Mouse (Mus musculus) CH12.LX (cell line): ENCODE data around the gene Lrrc29. TPM values are rescaled to one million over a fixed set of nuclear protein-coding genes. Genes with fewer than 3 reads are reported as not detected.

Source experiments
- DNase-seq: peaks from one replicate; pipeline ENCODE4 v3.0.0-alpha.2; 2013; ENCODE audit errors: extremely low read depth
- H3K27ac ChIP-seq: 2 replicates; pipeline ENCODE4 v1.5.1; 2012; ENCODE audit warnings: low read depth, mild to moderate bottlenecking, control low read depth, moderate library complexity; ENCODE audit not compliant: insufficient read depth
- H3K27me3 ChIP-seq: replicated peaks from 2 replicates; pipeline ENCODE3; 2012; ENCODE audit warnings: inconsistent platforms
- H3K36me3 ChIP-seq, 2 experiments: replicated peaks in 1 of 2; 2 replicates each; pipeline versions ENCODE3 to v1.6.1; 2012; ENCODE audit warnings: inconsistent platforms in 1 of 2, low read length in 1 of 2, mild to moderate bottlenecking in 1 of 2, mixed read lengths in 1 of 2, moderate library complexity in 1 of 2; ENCODE audit not compliant: control insufficient read depth in 1 of 2, insufficient read depth in 1 of 2
- H3K4me1 ChIP-seq, 2 experiments: 2 replicates each; pipeline ENCODE4 v1.6.1; 2012; ENCODE audit warnings: inconsistent platforms in 1 of 2, moderate library complexity in 1 of 2; ENCODE audit not compliant: insufficient read depth in 2 of 2, control insufficient read depth in 1 of 2
- H3K4me2 ChIP-seq: 2 replicates; pipeline ENCODE4 v1.6.1; 2012; ENCODE audit warnings: low read depth, mild to moderate bottlenecking, control low read depth; ENCODE audit not compliant: poor library complexity, insufficient read depth, severe bottlenecking
- H3K4me3 ChIP-seq, 3 experiments: fragments of 150-350 bp in 1 of 3; sonication (generic) in 1 of 3; replicated peaks in 1 of 3; 2 replicates each; pipeline versions ENCODE3 to v1.5.1; 2011 to 2012; ENCODE audit warnings: low read depth in 2 of 3, low read length in 2 of 3, mild to moderate bottlenecking in 2 of 3, moderate library complexity in 2 of 3, control low read depth in 1 of 3, improper control_type of control experiment in 1 of 3, inconsistent platforms in 1 of 3, mixed read lengths in 1 of 3; ENCODE audit not compliant: poor library complexity in 1 of 3
- H3K79me2 ChIP-seq: replicated peaks from 2 replicates; pipeline ENCODE4 v1.6.1; 2012; ENCODE audit warnings: mild to moderate bottlenecking, moderate library complexity; ENCODE audit not compliant: control insufficient read depth, poor library complexity, insufficient read depth, severe bottlenecking; ENCODE audit errors: extremely low read depth
- H3K9ac ChIP-seq: 2 replicates; pipeline ENCODE4 v1.6.1; 2012; ENCODE audit warnings: low read depth, mild to moderate bottlenecking, control low read depth, moderate library complexity; ENCODE audit not compliant: insufficient read depth
- H3K9me3 ChIP-seq: replicated peaks from 2 replicates; pipeline ENCODE3; 2012; ENCODE audit warnings: low read length, inconsistent platforms, mixed read lengths
- BHLHE40 ChIP-seq: IDR thresholded peaks from 2 replicates; pipeline ENCODE4 v1.6.1; 2011; ENCODE audit warnings: mild to moderate bottlenecking, low read depth, low read length, improper control_type of control experiment
- CTCF ChIP-seq, 2 experiments: IDR thresholded peaks in 1 of 2; conservative IDR thresholded peaks in 1 of 2; 2 replicates each; pipeline ENCODE4 v1.5.1; 2011 to 2012; ENCODE audit warnings: low read depth in 2 of 2, low read length in 2 of 2, improper control_type of control experiment in 1 of 2, inconsistent platforms in 1 of 2, mild to moderate bottlenecking in 1 of 2, moderate library complexity in 1 of 2
- E2F4 ChIP-seq: IDR thresholded peaks from 2 replicates; pipeline ENCODE4 v1.6.1; 2011; ENCODE audit warnings: low read depth, low read length, improper control_type of control experiment; ENCODE audit not compliant: insufficient replicate concordance
- ELF1 ChIP-seq: IDR thresholded peaks from 2 replicates; pipeline ENCODE4 v1.6.1; 2014; ENCODE audit warnings: low read depth, mild to moderate bottlenecking, inconsistent platforms, low read length, improper control_type of control experiment
- EP300 ChIP-seq: IDR thresholded peaks from 2 replicates; pipeline ENCODE4 v1.6.1; 2011; ENCODE audit warnings: low read length, improper control_type of control experiment
- IRF4 ChIP-seq: IDR thresholded peaks from 2 replicates; pipeline ENCODE4 v1.6.1; 2014; ENCODE audit warnings: low read depth, mild to moderate bottlenecking, inconsistent platforms, low read length, improper control_type of control experiment
- JUN ChIP-seq: IDR thresholded peaks from 2 replicates; pipeline ENCODE4 v1.6.1; 2011; ENCODE audit warnings: low read depth, mild to moderate bottlenecking, low read length, improper control_type of control experiment, moderate library complexity; ENCODE audit not compliant: insufficient read depth
- MAFK ChIP-seq: IDR thresholded peaks from 2 replicates; pipeline ENCODE4 v1.6.1; 2011; ENCODE audit warnings: low read length, improper control_type of control experiment; ENCODE audit not compliant: insufficient replicate concordance
- MEF2A ChIP-seq: IDR thresholded peaks from 2 replicates; pipeline ENCODE4 v1.6.1; 2014; ENCODE audit warnings: low read depth, mild to moderate bottlenecking, inconsistent platforms, low read length, improper control_type of control experiment, borderline replicate concordance
- MXI1 ChIP-seq: IDR thresholded peaks from 2 replicates; pipeline ENCODE4 v1.6.1; 2011; ENCODE audit warnings: mild to moderate bottlenecking, low read depth, low read length, improper control_type of control experiment
- NELFE ChIP-seq: IDR thresholded peaks from 2 replicates; pipeline ENCODE4 v1.6.1; 2011; ENCODE audit warnings: low read depth, low read length, improper control_type of control experiment
- NRF1 ChIP-seq: IDR thresholded peaks from 2 replicates; pipeline ENCODE4 v1.6.1; 2014; ENCODE audit warnings: low read depth, mild to moderate bottlenecking, inconsistent platforms, low read length, improper control_type of control experiment, moderate library complexity
- POLR2A ChIP-seq: IDR thresholded peaks from 2 replicates; pipeline ENCODE4 v1.6.1; 2011; ENCODE audit warnings: low read depth, mild to moderate bottlenecking, improper control_type of control experiment, low read length
- POLR2AphosphoS2 ChIP-seq: IDR thresholded peaks from 2 replicates; pipeline ENCODE4 v1.6.1; 2011; ENCODE audit warnings: low read depth, low read length, improper control_type of control experiment
- SIN3A ChIP-seq: IDR thresholded peaks from 2 replicates; pipeline ENCODE4 v1.6.1; 2012; ENCODE audit warnings: low read length, improper control_type of control experiment, inconsistent platforms
- TCF12 ChIP-seq: IDR thresholded peaks from 2 replicates; pipeline ENCODE4 v1.6.1; 2014; ENCODE audit warnings: low read depth, mild to moderate bottlenecking, inconsistent platforms, low read length, improper control_type of control experiment
- ZKSCAN1 ChIP-seq: IDR thresholded peaks from 2 replicates; pipeline ENCODE4 v1.6.1; 2012; ENCODE audit warnings: low read depth, inconsistent platforms, low read length, improper control_type of control experiment, borderline replicate concordance
- ZMIZ1 ChIP-seq: IDR thresholded peaks from 2 replicates; pipeline ENCODE4 v1.6.1; 2012; ENCODE audit warnings: low read depth, mild to moderate bottlenecking, inconsistent platforms, low read length, improper control_type of control experiment
- dilution Hi-C: fragments of 300-500 bp; cut with MboI; formaldehyde crosslinking; loops from 2 replicates; pipeline ENCODE4 v1.14.3; 2020; ENCODE audit warnings: low sequenced_read_pairs; ENCODE audit not compliant: extremely low pct_unique_long_range_greater_than_20kb, extremely low pct_ligation_motif_present
- in situ Hi-C: fragments of 300-500 bp; cut with MboI; formaldehyde crosslinking; loops from 3 replicates; pipeline ENCODE4 v1.14.3; 2019; ENCODE audit warnings: low sequenced_read_pairs, low pct_ligation_motif_present, low pct_unique_long_range_greater_than_20kb, mixed read lengths
- polyA plus RNA-seq: library from polyadenylated mRNA; unstranded; fragments of >175 nt; gene quantifications from 2 replicates; pipeline ENCODE4 v1.2.1, GENCODE M21; 2012; ENCODE audit warnings: low read depth; ENCODE audit not compliant: insufficient read length
- total RNA-seq, 2 experiments: library from RNA; depleted of rRNA; stranded (reverse); fragments of 300-350 nt in 1 of 2; fragments of >200 nt in 1 of 2; gene quantifications; 2 replicates each; pipeline ENCODE4 v1.2.3; 2012 to 2014

Lrrc29 gene
- total and polyA plus RNA-seq, 3 experiments = 1.4 to 1.8 (median 1.7) TPM

DNA sequence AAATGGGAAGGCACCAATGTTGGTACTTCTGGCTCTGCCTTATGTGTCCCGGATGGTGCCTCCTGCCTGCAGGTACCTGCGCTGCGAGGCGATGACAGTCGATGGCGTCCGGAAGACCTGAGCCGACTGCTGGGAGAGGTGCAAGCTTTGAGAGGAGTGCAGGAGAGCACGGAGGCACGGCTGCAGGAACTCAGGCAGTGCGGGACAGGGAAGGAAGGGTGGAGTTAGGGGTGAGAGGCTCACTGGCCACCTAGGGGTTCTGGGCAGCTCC, 55.2 kb downstream of the Lrrc29 start:
- Histone ChIP-seq H3K27ac (no peak overlapping the region), H3K79me2 (no peaks in the 10 kb centered on the region), H3K27me3 (no peaks in the 10 kb centered on the region), H3K4me2 (no peak overlapping the region), H3K9me3 (peaks cover 19% of the 10 kb centered on the region), H3K4me3 (no peak overlapping the region), H3K4me1 (peaks cover 0 to 16% of the 10 kb centered on the region in 2 experiments; a peak in 2 of 4 replicates), H3K36me3 (peaks cover 22 to 37% of the 10 kb centered on the region in 2 experiments), H3K9ac (no peak overlapping the region)
- DNase-seq = no peak
- in situ Hi-C loops = no loop called here
- dilution Hi-C loops = no loop called here
- TF ChIP-seq ZMIZ1 (no peak), SIN3A (no peak), EP300 (no peak), TCF12 (no peak), MEF2A (no peak), NRF1 (no peak), BHLHE40 (no peak), MXI1 (no peak), E2F4 (no peak), MAFK (no peak), JUN (no peak), POLR2AphosphoS2 (no peak), CTCF (conservative IDR thresholded peaks at IDR 0.05 in 1 of 2, IDR thresholded peaks at IDR 0.05 in 1 of 2; ENCODE audit: low read depth in 2 of 2, low read length in 2 of 2) (no peak), POLR2A (no peak)

DNA sequence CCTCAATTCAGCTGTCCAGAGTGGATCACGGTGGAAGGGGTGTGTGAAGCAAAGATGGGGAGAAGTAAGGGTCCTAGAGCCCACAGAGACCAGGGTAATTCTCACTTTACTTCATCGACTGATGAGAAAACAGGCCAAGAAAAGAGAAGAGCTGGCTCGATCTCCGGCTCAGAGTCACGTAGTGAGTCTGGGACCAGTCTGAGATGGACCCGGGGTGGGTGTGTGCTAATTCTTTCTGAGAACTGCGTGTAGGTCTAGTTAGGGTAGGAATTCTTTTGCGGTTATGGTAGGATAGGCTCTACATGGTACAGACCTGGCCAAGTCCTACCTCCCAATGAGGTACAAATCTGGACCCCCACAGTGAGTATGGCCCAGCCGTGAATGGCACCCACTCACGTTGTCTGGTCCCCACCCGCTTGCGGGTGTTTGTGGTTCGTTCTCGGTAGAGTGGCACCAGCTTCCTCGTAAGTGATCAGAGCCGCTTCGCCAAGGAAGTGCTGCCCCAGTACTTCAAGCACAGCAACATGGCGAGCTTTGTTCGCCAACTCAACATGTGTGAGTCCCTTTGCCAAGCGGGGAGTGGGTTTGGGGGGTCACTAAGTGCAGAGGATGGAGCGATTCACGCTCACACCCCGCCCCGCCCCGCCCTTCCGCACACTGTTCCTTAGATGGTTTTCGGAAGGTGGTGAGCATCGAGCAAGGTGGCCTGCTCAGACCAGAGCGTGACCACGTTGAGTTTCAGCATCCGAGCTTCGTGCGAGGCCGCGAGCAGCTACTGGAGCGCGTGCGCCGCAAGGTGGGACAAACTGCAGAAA, 55.8 kb downstream of the Lrrc29 start:
- Histone ChIP-seq H3K4me2 (no peak overlapping the region), H3K9ac (no peak overlapping the region), H3K36me3 (peaks cover 22 to 37% of the 10 kb centered on the region in 2 experiments), H3K79me2 (no peaks in the 10 kb centered on the region)
- in situ Hi-C loops = no loop called here
- TF ChIP-seq EP300 (no peak), IRF4 (no peak), ELF1 (no peak), NELFE (no peak), ZKSCAN1 (no peak), ZMIZ1 (no peak), MAFK (no peak)
- TF ChIP-seq, all 38 proteins: peak for 0
- H3K27me3 ChIP-seq = no peaks in the 10 kb centered on the region
- dilution Hi-C loops = no loop called here
- H3K27ac ChIP-seq = no peak overlapping the region
- peaks cover 0 to 16% of the 10 kb centered on the region in 2 experiments; a peak in 2 of 4 replicates for H3K4me1 ChIP-seq
- DNase-seq = no peak
- no peak overlapping the region for H3K4me3 ChIP-seq
- peaks cover 19% of the 10 kb centered on the region for H3K9me3 ChIP-seq
